Mouse (Mus musculus) embryonic facial prominence, embryonic 13.5 days (tissue): ENCODE data around the gene Micall2. TPM values are rescaled to one million over a fixed set of nuclear protein-coding genes. Genes with fewer than 3 reads are reported as not detected.
"Not testable (repeated sequence)": the region's sequence is repeated elsewhere in the genome, so short reads cannot be mapped to it uniquely, and the experiment has no call there.

ENCODE experiments used
- ATAC-seq: fragments of 200-750 bp; cut with Nextera tagmentation; 2 replicates; pipeline ENCODE4 v1.8.0; 2017; ENCODE audit warnings: low read depth; ENCODE audit not compliant: insufficient number of reproducible peaks, insufficient read depth, low FRiP score, low TSS enrichment
- H3K27ac ChIP-seq: fragments of 300-500 bp; sonication (generic); 2 replicates; pipeline ENCODE4 v1.5.1; 2015; ENCODE audit warnings: moderate library complexity, mild to moderate bottlenecking, inconsistent platforms
- H3K27me3 ChIP-seq: fragments of 300-500 bp; sonication (generic); 2 replicates; pipeline ENCODE4 v1.6.1; 2015; ENCODE audit warnings: mild to moderate bottlenecking, inconsistent platforms
- H3K36me3 ChIP-seq: fragments of 300-500 bp; sonication (generic); 2 replicates; pipeline ENCODE4 v1.6.1; 2015; ENCODE audit warnings: mild to moderate bottlenecking, inconsistent platforms
- H3K4me1 ChIP-seq: fragments of 300-500 bp; sonication (generic); 2 replicates; pipeline ENCODE4 v1.6.1; 2015; ENCODE audit warnings: inconsistent platforms
- H3K4me2 ChIP-seq: fragments of 300-500 bp; sonication (generic); 2 replicates; pipeline ENCODE4 v1.6.1; 2015; ENCODE audit warnings: moderate library complexity, mild to moderate bottlenecking, inconsistent platforms
- H3K4me3 ChIP-seq: fragments of 300-500 bp; sonication (generic); 2 replicates; pipeline ENCODE4 v1.5.1; 2015; ENCODE audit warnings: mild to moderate bottlenecking, inconsistent platforms
- H3K9ac ChIP-seq: fragments of 300-500 bp; sonication (generic); 2 replicates; pipeline ENCODE4 v1.6.1; 2015; ENCODE audit warnings: mild to moderate bottlenecking, inconsistent platforms
- H3K9me3 ChIP-seq: fragments of 300-500 bp; sonication (generic); 2 replicates; pipeline ENCODE4 v1.6.1; 2016; ENCODE audit warnings: inconsistent platforms
- WGBS: fragments of 180-500 bp; shearing (Covaris S2); methylation state at CpG from one replicate; pipeline ENCODE4 v1.1.7; 2015; ENCODE audit warnings: mixed read lengths; 5-methylcytosine and 5-hydroxymethylcytosine counted together
- polyA plus RNA-seq: library from polyadenylated mRNA; unstranded; fragments of >200 nt; fragmentation: Nextera tagmentation; extraction: Ambion mirVana; gene quantifications from 2 replicates; pipeline ENCODE4 v1.2.1, GENCODE M21; 2015

Gene Micall2
- polyA plus RNA-seq, 1 experiment from 2014 or later = 8.9 TPM

DNA sequence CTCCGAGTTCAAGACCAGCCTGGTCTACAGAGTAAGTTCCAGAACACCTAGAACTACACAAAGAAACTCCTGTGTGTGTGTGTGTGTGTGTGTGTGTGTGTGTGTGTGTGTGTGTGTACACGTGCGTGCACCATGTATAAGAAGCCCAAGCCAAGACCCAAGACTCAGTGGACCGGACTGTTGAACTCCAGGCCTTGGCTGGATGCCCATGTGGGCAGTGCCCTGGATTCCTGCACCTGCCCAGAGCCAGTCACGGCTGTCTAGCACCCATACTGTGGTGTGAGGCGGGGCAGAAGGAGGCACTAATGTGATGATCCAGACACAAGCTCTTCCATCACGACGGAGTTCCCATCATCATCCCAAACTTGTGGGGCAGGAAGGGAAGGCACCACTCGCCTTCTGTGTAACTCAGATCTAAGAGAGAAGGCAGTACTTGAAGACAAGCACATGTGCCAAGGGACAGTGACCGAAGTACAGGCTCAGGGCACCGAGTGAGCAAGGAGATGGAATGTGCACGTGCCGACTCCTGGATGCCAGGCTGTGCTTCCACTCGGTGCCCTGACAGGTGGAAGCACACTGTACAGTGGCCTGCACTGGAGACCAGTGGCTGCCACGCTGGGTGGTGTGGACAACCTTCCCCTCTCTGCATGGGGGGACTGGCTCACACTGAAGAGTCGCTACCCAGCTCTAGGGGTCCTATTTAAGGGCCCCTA lies 13.4 kb upstream of the Micall2 start:
- 0 out of 2 replicates have a peak overlapping the region, but pooled peaks have one; percentile 11 for H3K9ac ChIP-seq
- H3K27me3 ChIP-seq = no peaks in the 10 kb centered on the region
- no peaks in the 10 kb centered on the region for H3K4me1 ChIP-seq
- H3K27ac ChIP-seq = no peak overlapping the region
- WGBS = 85% methylated on average over 16 of the region's 16 CpGs
- no peak for ATAC-seq
- H3K4me2 ChIP-seq = no peak overlapping the region
- no peaks in the 10 kb centered on the region for H3K9me3 ChIP-seq
- H3K36me3 ChIP-seq = peaks cover 44% of the 10 kb centered on the region
- no peak overlapping the region for H3K4me3 ChIP-seq

DNA sequence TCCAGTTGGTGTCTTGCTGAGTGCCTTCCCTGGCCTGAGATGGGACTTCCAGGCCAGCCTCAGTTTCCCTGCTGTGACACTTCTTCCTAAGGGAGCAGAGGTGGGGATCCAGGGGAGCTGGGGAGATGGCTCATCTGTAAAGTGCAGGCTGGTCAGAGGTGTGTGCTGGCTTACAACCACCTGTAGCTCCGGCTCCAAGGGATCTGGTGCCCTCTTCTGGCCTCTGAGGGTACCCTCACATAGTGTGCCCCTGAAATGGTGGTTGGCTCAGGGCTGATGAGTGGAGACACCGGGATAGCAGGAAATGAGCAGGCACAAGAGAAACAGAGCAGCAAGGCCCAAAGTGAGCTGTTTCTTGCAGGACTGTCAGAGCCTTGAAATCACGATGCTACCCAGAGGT lies 9.6 kb upstream of the Micall2 start:
- WGBS = 4% methylated on average over 3 of the region's 3 CpGs
- no peak overlapping the region for H3K27ac ChIP-seq
- peak; percentile 56; the same call in 1 of the 2 replicates for ATAC-seq

DNA sequence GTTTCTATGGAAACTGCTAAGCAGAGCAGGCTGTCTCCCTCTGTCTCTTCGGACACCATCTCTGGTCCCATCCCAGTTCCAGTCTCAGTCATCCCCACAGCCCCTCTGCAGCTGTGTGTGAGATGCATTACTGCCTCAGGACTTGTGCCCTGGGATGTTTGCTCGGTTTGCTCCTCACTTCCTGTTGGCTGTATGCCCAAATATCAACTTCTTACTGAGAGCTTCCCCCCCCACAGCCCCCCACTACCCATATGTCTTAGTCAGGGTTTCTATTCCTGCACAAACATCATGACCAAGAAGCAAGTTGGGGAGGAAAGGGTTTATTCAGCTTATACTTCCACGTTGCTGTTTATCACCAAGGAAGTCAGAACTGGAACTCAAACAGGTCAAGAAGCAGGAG lies 6.5 kb upstream of the Micall2 start:
- peaks cover 12% of the 10 kb centered on the region; the same call in 1 of the 2 replicates for H3K4me1 ChIP-seq
- not testable (repeated sequence) for ATAC-seq, H3K27ac ChIP-seq, H3K9me3 ChIP-seq, H3K9ac ChIP-seq, H3K4me3 ChIP-seq, H3K36me3 ChIP-seq, H3K4me2 ChIP-seq, H3K27me3 ChIP-seq
- WGBS = 43% methylated on average over 3 of the region's 3 CpGs

More for the DNA sequence above, 9.6 kb upstream of the Micall2 start:
- Histone ChIP-seq H3K9ac (no peak overlapping the region), H3K4me2 (no peak overlapping the region), H3K4me1 (0 out of 2 replicates have a peak, but pooled peaks cover 3% of the 10 kb centered on the region), H3K4me3 (no peak overlapping the region), H3K27me3 (no peaks in the 10 kb centered on the region), H3K9me3 (no peaks in the 10 kb centered on the region), H3K36me3 (peaks cover 10% of the 10 kb centered on the region)

DNA sequence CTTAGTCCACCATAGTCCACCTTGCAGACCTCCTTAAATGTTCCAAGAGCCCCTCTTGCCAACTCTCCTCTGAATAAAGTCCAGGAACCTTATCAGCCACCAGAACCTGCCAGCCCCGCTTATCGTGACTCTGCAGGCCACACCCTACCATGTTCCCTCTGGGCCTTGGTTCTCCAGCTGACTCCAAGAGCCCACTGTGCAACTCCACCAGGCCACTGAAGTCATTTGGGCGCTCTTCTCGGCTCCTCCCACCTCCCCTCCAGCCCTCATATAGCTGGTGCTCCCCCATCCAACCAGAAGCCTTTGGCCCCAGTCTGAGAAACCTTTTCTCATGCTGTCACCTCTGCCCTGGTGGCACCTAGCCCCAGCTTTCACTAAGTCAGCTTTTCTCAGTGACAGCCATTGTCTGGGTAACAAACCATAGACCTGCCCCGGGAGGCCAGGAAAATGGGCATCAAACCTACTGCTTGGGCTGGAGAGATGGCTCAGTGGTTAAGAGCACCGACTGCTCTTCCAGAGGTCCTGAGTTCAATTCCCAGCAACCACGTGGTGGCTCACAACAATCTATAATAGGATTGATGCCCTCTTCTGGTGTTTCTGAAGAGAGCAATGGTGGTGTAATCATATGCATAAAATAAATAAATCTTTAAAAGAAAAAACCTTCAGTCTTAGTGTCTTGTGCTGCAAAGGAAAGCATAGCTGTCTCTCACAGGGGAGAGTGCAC lies 2.6 kb upstream of the Micall2 start:
- 79% methylated on average over 7 of the region's 7 CpGs for WGBS
- Histone ChIP-seq H3K4me3 (no peak overlapping the region), H3K9ac (no peak overlapping the region), H3K36me3 (no peaks in the 10 kb centered on the region), H3K4me2 (no peak overlapping the region), H3K27ac (no peak overlapping the region), H3K9me3 (no peaks in the 10 kb centered on the region), H3K27me3 (no peaks in the 10 kb centered on the region), H3K4me1 (peaks cover 48% of the 10 kb centered on the region)
- ATAC-seq = no peak

DNA sequence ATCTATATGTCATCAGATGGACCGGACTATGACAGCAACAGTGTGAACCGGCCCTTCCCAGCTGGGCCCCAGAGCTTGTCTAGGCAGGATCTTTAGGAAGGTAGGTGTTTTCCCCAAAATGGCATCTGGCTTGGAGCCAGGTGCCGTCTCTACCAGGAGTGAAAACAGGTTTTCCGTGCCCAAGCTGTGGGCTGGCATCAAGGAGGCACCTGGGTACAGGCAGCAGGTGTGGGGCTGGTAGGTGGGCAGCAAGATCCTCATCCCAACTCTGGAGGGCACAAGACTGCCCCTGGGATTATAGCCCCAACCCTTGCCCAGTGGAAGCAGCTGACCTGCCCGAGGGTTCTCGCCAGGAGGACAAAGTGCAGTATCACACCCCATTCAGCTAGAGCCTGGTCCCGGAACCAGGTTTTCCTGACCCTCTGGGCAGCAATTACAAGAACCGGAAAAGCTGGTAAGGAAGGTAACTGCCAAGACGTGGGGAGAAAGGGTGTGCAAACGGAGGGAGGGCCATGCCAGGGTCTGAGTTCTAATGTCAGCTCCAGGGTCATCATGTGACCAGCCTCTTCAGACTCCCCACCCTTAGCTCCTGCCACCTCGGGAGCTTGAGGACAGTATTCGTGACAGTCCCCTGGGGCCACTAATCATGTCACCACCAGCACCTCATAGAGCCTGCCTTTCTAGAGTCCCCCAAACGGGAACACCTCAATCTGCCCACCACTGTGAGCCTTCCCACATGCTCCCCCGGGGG lies 1.9 kb upstream of the Micall2 start:
- H3K4me2 ChIP-seq = no peak overlapping the region
- no peaks in the 10 kb centered on the region for H3K36me3 ChIP-seq
- 71% methylated on average over 14 of the region's 14 CpGs for WGBS
- H3K9me3 ChIP-seq = no peaks in the 10 kb centered on the region
- peak overlapping the region; percentile 82; the same call in 1 of the 2 replicates for H3K27ac ChIP-seq
- H3K27me3 ChIP-seq = no peaks in the 10 kb centered on the region
- no peak overlapping the region for H3K9ac ChIP-seq
- ATAC-seq = no peak
- H3K4me1 ChIP-seq = peaks cover 55% of the 10 kb centered on the region
- no peak overlapping the region for H3K4me3 ChIP-seq

DNA sequence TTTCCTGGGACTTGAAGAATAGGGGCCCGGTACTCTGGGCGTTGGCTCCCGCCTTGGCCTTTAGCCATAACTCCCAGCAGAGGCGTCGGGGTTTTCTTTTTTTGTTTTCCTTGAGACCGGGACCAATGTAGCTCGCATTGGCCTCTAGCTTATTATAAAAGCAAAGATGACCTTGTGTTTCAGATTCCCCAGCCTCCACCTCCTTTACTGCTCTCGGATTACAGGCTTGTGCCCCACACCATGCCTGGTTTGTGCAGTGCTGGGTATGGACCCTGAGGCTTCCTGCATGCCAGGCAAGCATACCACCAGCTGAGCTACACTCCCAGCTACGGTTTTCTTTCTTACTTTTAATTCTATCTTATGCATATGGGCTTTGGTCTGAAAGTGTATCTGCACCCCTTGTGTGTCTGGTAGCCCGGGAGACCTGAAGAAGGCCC lies 386 bp upstream of the Micall2 start:
- Histone ChIP-seq H3K4me1 (peaks cover 61% of the 10 kb centered on the region), H3K9me3 (no peaks in the 10 kb centered on the region), H3K4me3 (peak overlapping the region; percentile 62), H3K36me3 (no peaks in the 10 kb centered on the region), H3K4me2 (peak overlapping the region; percentile 99), H3K27ac (peak overlapping the region; percentile 82), H3K9ac (peak overlapping the region; percentile 44), H3K27me3 (no peaks in the 10 kb centered on the region)
- 7% methylated on average over 10 of the region's 10 CpGs for WGBS
- peak; percentile 62 for ATAC-seq

DNA sequence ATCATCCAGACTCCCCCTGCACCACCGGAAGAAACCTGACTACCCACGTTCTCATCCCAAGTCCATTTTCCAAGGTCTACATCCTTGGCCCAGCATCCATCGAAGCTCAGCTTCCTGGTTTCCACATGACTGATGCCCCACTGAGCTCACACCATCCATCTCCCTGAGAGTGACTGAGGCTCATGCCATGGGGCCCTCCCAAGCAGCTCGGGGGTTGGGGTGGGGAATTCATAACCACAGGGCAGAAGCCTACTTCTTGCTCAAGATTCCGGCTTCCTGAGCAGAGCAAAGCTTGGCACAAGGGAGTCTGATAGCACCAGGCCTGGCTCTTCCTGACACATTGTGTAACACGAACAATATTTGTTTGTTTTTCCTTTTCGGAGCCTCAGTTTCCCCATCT lies 1.4 kb downstream of the Micall2 start:
- Histone ChIP-seq H3K27me3 (no peaks in the 10 kb centered on the region), H3K27ac (no peak overlapping the region), H3K4me2 (peak overlapping the region; percentile 99), H3K9ac (no peak overlapping the region), H3K9me3 (no peaks in the 10 kb centered on the region), H3K4me1 (peaks cover 79% of the 10 kb centered on the region), H3K4me3 (peak overlapping the region; percentile 62), H3K36me3 (no peaks in the 10 kb centered on the region)
- WGBS = 82% methylated on average over 7 of the region's 7 CpGs
- no peak for ATAC-seq

DNA sequence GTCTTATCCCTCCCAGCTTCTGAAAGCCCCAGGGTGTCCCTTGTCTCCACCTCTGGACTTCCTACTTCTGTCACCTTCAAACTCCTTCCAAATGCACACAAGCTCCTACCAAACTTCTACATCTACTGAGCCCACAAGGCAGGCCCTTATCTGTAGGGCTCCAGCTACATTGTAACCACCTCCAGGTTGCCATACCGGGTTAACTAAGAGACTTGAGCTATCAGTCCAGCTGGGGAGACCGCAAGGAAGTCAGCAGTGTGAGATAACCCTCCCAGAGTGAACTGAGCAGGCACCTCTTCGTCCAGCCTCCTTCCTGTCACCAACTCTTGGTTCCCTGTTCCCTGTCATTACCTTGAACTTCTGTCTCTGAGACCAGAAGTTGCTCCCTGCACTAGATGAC lies 2.1 kb downstream of the Micall2 start:
- Histone ChIP-seq H3K36me3 (no peaks in the 10 kb centered on the region), H3K9ac (no peak overlapping the region), H3K27me3 (no peaks in the 10 kb centered on the region), H3K9me3 (no peaks in the 10 kb centered on the region), H3K4me3 (no peak overlapping the region), H3K4me2 (peak overlapping the region; percentile 99), H3K27ac (no peak overlapping the region), H3K4me1 (peaks cover 81% of the 10 kb centered on the region)
- 80% methylated on average over 3 of the region's 3 CpGs for WGBS
- ATAC-seq = no peak

DNA sequence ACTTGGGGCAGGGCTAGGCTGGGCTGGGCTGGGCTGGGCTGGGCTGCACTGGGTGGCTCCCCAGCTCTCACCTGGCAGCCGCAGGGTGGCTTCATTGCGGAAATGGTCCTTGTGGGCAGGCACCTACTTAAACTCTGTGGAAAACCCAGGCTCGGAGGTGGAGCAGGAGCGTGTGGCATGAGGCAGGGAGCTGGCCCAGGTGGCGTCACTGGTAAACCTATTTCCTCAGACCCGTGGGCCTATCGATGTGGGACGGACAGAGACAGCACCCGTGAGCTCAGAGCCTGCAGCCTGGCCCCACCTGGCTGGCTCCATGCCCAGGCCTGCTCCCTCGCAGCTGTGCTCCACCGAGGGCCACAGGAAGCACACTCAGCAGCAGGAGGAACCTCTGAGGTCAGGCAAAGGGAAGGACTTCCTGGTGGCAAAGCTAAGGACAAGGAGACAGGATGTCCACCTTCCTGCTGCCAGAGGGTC lies 3.5 kb downstream of the Micall2 start:
- Histone ChIP-seq H3K9me3 (no peaks in the 10 kb centered on the region), H3K4me2 (peak overlapping the region; percentile 19), H3K4me3 (no peak overlapping the region), H3K9ac (peak overlapping the region; percentile 44; the same call in 1 of the 2 replicates), H3K27me3 (no peaks in the 10 kb centered on the region), H3K36me3 (no peaks in the 10 kb centered on the region), H3K27ac (no peak overlapping the region; the same call in 1 of the 2 replicates), H3K4me1 (peaks cover 72% of the 10 kb centered on the region)
- WGBS = 51% methylated on average over 11 of the region's 11 CpGs
- ATAC-seq = no peak

DNA sequence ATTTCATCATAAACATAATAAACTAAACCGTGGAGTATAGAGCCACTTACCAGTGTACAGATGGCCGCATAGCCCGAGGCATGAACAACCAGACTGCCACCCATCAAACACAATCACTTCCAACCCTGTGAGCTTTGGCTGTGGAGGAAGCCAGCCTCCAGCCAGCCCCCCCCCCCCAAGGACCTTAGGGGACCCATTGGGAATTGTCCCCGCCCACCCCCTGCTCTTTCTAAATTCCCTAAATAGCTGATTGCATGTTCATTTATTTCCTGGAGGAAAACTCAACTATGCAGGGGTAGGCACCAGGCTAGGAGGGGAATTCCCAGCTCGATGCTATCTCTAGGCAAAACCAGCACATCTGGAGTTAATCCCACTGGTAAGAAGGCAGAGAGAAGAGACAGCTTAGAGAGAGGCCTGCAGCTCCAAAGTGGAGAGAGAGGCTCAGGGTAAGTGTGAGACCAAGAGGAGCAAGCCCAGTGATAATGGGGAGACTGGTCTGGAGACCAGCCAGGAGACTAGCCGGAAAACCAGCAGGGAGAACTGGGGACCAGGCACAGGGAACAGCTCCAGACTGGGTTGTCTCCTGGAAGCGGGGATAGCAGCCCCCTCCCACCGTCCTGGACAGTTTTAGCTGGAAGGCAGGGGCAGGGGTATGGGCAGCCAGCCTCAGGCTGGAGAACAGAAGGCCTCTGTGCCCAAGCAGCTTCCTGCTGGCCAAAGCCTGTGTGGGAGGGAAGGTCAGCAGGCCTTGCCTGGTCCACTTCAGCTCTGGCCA lies 5.2 kb downstream of the Micall2 start:
- Histone ChIP-seq H3K9ac (peak overlapping the region; percentile 60), H3K36me3 (no peaks in the 10 kb centered on the region), H3K27ac (peak overlapping the region; percentile 94), H3K4me1 (peaks cover 57% of the 10 kb centered on the region), H3K9me3 (no peaks in the 10 kb centered on the region), H3K27me3 (no peaks in the 10 kb centered on the region), H3K4me3 (peak overlapping the region; percentile 6; the same call in 1 of the 2 replicates), H3K4me2 (peak overlapping the region; percentile 43)
- ATAC-seq = no peak
- WGBS = 14% methylated on average over 8 of the region's 8 CpGs

DNA sequence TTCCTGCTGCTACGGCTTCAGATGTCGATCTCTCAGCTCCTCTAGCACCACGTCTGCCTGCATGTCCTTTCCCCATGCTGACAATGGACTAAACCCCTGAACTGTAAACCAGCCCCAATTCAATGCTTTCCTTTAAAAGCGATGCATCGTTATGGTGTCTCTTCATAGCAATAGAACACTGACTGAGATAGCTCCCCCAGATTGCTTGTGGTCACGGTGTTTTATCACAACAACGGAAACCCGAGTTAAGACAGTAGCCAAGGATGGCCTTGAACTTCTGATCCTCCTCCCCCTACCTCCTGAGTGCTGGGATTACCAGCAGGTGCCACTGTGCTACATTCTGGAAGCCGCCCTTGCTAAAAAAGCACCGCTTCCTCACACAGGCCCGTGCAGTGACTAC lies 8.9 kb downstream of the Micall2 start:
- H3K27ac ChIP-seq = no peak overlapping the region
- ATAC-seq = no peak
- no peak overlapping the region for H3K9ac ChIP-seq
- H3K36me3 ChIP-seq = no peaks in the 10 kb centered on the region
- peaks cover 37% of the 10 kb centered on the region for H3K4me1 ChIP-seq
- no peak overlapping the region for H3K4me3 ChIP-seq
- no peak overlapping the region for H3K4me2 ChIP-seq
- no peaks in the 10 kb centered on the region for H3K27me3 ChIP-seq
- no peaks in the 10 kb centered on the region for H3K9me3 ChIP-seq
- 84% methylated on average over 11 of the region's 11 CpGs for WGBS
